Mouse (Mus musculus) WW6 (cell line): ENCODE results near the gene Nr4a2.

Experiments used
- DNase-seq: peaks from one replicate; pipeline ENCODE4 v3.0.0-alpha.2; 2013; ENCODE audit warnings: low read depth, low spot score

Nr4a2 gene

GRCm38 (mm10) chr2:57111791-57112538 lies 11.8 kb downstream of the Nr4a2 start:
- no peak for DNase-seq

DNA sequence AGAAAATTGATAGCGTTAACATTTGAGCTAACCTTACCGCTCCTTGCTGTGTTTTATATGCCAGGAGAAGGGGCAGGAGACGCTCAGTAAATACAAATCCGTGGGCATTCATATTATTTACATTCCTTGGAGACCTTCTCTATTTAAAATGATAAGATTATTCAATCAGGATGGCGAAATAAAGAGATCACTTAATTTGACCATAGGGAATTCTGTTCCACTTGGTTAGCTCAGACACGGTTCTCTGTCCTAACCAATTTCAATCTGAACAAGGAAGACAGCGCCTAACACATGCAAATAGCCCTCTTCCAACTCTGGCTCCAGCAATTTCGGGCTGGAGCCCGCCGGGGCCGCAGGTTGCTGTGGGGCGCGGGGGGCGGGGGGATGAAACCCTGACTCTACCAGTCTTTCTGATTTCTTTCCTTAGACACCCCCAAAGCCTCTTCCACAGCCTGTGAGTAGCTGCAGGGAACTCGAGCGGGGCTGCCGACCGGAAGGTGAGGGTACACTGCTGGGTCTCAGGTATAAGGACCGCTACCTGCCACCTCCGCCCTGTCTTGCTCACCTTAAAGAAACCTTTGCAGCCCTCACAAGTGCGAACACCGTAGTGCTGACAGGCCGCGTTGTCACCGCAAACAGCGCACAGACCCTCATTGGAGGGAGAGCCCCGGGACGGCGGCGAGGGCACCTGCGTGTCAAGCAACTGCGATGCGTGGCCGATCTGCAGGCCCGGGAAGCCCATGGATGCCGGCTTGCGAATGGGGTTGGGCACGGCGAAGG lies 12.6 kb downstream of the Nr4a2 start:
- DNase-seq: no peak

DNA sequence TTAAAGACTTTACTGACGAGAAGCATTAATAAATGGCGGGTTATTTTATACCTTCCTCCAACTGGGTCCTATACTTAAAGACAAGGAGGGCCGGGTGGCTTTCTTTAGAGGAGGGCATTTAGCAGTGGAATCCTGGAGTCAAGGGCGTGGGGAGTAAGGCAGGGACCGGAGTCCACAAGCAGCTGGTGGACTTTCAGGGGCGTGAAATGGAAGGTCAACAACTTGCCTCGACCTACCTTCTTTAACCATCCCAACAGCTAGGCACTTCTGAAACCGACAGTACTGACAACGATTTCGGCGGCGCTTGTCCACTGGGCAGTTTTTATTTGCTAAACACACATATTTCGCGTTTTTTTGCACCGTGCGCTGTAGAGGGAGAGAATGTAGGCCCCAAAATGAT lies 13.4 kb downstream of the Nr4a2 start:
- DNase-seq: no peak

- DNase-seq: no peak
Observed at GRCm38 (mm10) chr2:57109926-57110325, 13.9 kb downstream of the Nr4a2 start.

DNA sequence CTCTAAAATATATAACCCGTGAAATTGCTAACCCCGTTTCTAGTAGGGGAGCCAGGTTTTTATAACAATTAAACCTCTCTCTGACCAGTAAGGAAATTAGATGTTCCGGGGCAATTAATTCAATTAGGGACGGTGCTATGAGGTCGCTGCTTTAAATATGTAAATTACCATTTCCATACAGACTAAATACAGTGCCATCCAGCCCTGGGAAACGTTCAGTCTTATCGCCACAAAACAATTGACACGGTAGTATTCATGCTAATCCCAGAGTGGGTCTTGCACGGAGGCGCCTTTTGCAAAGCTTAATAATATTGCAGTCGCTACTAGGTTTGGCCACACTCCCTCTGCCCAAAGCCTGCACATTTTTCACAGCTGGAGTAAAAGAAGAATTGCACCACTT lies 14.5 kb downstream of the Nr4a2 start:
- no peak for DNase-seq

DNA sequence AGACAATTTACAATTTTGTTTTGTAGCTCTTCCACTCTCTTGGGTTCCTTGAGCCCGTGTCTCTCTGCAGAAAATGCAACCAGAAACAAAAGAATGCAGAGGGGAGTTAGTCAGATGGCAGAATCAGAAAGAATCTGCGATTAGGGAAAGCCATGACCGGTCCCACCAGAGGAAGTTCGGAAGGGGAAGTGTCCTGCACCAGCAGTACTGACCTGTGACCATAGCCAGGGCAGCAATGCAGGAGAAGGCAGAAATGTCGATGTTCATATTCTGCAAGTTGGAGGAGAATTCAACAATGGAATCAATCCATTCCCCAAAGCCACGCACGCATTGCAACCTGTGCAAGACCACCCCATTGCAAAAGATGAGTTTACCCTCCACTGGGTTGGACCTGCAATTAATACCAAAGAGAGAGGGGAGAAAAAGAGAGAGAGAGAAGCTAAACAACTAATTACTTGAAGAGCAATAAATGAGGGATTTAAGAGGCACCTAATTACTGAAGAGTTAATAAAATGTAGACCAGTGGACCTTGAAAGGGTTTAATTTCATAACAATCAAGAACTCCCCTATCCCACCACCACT lies 15.4 kb downstream of the Nr4a2 start:
- DNase-seq: no peak

DNA sequence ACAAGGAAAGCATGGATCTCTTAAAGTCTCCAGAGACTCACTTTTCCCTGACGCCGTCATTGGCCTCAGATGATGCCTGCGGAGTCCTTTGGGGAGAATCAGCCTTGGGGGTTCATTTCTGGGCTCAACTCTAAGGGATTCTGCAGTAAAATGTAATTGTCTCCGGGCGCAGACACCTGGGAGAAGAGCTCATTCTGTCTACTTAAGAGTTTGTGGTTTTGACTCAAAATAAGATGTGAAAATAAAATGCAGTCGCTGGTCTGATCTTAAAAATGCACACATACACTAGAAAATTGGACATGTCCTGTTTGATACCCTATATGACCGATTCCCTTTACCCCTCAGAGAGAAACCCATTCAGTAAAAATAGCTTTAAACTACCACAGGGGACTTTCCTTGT lies 18.4 kb downstream of the Nr4a2 start:
- DNase-seq: no peak

GRCm38 (mm10) chr2:57104731-57105130 lies 19.1 kb downstream of the Nr4a2 start:
- DNase-seq: no peak

- DNase-seq: no peak
Observed at GRCm38 (mm10) chr2:57103845-57104660, 19.8 kb downstream of the Nr4a2 start.

DNA sequence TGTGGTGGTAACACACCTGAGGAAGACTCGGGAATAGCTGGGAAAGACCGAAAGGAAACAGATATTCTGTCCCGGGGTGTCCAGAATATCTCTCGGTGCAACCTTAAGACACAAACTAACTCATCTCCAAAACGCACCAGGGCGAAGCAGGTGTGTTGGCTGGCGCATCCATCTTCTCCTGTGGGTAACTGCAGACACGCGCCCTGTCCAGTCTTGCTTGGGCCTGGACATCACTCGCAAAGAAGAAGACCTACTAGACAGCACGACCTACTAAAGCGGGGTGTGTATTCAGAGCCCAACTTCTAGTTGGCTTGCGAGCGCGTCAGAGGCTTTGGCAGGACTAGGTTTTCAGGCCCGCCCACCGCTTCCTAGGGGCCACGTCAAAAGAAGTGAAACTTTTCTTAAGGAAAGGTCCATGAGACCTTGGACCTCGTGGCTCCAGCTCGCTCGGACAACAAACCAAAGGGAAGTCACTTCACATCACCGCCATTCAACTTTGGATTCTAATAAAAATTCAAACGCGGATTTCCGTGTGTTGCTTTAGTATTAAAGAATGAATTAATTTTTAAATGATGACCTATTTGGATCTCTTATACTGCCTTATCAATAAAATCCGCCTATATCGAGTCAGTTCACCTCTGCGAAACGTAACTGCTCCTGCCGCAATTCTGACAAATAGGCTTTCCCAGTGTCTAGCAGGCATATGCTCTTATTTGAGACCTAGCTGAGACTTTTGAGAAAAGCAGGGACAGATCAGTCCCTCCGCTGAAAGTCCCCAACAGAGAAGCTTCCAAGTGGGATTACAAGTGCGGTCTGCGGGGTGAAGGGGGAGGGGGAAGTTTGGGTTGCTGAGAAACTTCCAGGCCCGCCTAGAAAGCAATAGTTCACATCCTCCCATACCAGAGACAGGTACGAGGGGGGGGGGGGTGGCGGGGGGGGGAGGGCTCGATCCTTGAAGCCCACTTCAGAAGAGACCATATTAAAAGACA lies 20.7 kb downstream of the Nr4a2 start:
- DNase-seq: no peak

DNA sequence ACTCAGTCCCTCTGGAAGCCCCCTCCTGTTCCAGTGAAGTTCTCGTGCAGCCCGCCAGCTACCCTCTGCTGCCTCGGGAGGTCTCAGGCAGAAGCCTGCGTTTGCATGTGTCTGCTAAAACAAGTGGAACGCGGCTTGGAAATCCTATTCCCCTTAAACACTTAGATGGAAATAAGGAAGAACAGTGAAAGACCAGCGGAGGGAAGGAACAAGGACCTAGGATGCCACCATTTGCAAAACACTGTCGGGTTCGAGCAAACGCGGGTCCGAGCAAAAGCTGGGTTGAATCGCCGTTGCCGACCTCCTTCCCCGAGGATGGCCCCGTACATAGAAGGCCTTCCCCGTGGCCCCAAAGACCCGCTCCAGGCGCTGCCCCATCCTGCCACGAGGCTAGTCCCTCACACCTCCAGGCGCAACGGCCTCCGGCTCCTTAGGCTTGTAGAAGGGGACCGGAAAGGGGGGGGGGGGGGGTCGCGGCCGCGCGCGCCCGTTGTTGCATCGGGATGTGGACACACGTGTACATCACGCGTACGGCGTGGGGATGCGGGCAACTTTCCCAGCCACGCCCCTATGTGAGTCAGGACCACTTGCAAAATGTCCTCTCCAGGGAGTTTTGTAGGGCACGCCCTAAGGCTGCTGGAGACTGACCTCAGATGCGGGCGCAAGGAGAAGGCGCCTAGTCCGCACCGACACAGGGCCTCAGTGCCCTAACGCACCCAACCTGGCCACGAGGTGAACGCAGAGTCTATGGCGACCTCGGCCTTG lies 21.5 kb downstream of the Nr4a2 start:
- DNase-seq: no peak

DNA sequence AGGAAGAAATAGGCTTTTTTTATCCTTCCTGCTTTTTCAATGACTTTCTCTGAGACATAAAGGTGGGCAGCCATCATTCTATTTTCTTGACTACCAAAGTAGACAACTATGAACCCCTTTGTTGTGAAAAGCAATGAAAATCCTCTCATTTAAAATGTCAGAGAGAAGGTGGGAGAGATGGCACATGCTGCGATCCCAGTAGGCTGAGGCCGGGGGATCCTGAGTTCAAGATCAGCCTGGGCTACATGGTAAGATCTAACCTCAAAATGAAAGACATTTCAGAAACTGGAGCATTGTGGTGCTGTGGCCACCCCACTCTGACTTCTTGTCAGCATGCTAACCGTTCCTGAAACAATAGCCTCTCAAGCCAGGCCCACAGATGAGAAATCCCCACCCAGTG lies 23.6 kb downstream of the Nr4a2 start:
- DNase-seq: no peak

GRCm38 (mm10) chr2:57072452-57072851 lies 51.4 kb downstream of the Nr4a2 start:
- DNase-seq: no peak

- DNase-seq: no peak
Observed at GRCm38 (mm10) chr2:57063480-57063879, 60.3 kb downstream of the Nr4a2 start.
